17 mouse cellular contexts compared by ENCODE assay signal in genomic region chr9:110375668-110376067, GRCm38 (mm10). TPM values are rescaled to one million over a fixed set of nuclear protein-coding genes. Genes with fewer than 3 reads are reported as not detected.
A peak's percentile ranks its signal among the peaks of the same experiment; 100 is the strongest.
DNase-seq lines count a peak whose midpoint lies in the region; ATAC-seq lines count a peak whose summit lies in the region.
"Had no signal": no experiment of that assay in that cellular context is flagged by ENCODE, and none has a peak within 500 bp of the region (broad histone marks: within the 10 kb centered on the region; RNA-seq: fewer than 3 reads in every experiment).

No protein-coding gene starts in this region.

- H3K4me1 ChIP-seq in heart, embryonic 12.5 days (replicated peaks): peaks cover 10% of the 10 kb centered on the region
- H3K4me1 ChIP-seq in heart, embryonic 11.5 days (ENCODE audit: control insufficient read depth, insufficient read depth, low read length): no peaks in the 10 kb centered on the region
- H3K4me1 ChIP-seq: hindbrain, embryonic 15.5 days had no signal

- no peak overlapping the region for H3K4me3 ChIP-seq in heart, embryonic 12.5 days
- H3K4me3 ChIP-seq in heart, embryonic 11.5 days (ENCODE audit: low read depth, low read length): no peak overlapping the region
- H3K4me3 ChIP-seq: embryonic facial prominence, embryonic 10.5 days; hindbrain, embryonic 15.5 days had no signal

- peak overlapping the region; percentile 2; the same call in 1 of the 2 replicates for H3K9ac ChIP-seq in heart, embryonic 12.5 days
- no peak overlapping the region for H3K9ac ChIP-seq in heart, embryonic 11.5 days (ENCODE audit: low read depth, low read length)
- H3K9ac ChIP-seq: hindbrain, embryonic 15.5 days had no signal

- WGBS in heart, embryonic 12.5 days: 65% methylated on average over 3 of the region's 3 CpGs
- WGBS in heart, embryonic 11.5 days (ENCODE audit: insufficient replicate concordance): 79% methylated on average over 3 of the region's 3 CpGs

- no peaks in the 10 kb centered on the region for H3K9me3 ChIP-seq in heart, embryonic 12.5 days (replicated peaks)
- no peaks in the 10 kb centered on the region for H3K9me3 ChIP-seq in heart, embryonic 11.5 days (replicated peaks; ENCODE audit: control insufficient read depth, low read length)
- H3K9me3 ChIP-seq: embryonic facial prominence, embryonic 10.5 days; hindbrain, embryonic 15.5 days had no signal

- H3K36me3 ChIP-seq in heart, embryonic 12.5 days: peaks cover 67% of the 10 kb centered on the region
- peaks cover 15% of the 10 kb centered on the region; the same call in 1 of the 2 replicates for H3K36me3 ChIP-seq in heart, embryonic 11.5 days (ENCODE audit: control insufficient read depth, insufficient read depth, low read length)

- no peak overlapping the region for H3K4me2 ChIP-seq in heart, embryonic 12.5 days
- no peak overlapping the region for H3K4me2 ChIP-seq in heart, embryonic 11.5 days
- H3K4me2 ChIP-seq: hindbrain, embryonic 15.5 days had no signal

- DNase-seq in ovary, postnatal 36 days (ENCODE audit: low spot score): peak; percentile 45
- no peak for DNase-seq in ovary, postnatal 14 days (ENCODE audit: low spot score)
- peak; percentile 60 for DNase-seq in adrenal gland, postnatal 14 days
- no peak for DNase-seq in B cell, adult 2 months
- DNase-seq: cerebellum, adult 2 months; cerebellum, postnatal 10 days; gastrocnemius, postnatal 36 days; heart, adult 11 months had no signal

- no peak for ATAC-seq in heart, embryonic 12.5 days (ENCODE audit: insufficient number of reproducible peaks, low FRiP score)
- ATAC-seq in heart, embryonic 11.5 days (replicated peaks; ENCODE audit: insufficient number of reproducible peaks, low FRiP score, low TSS enrichment): no peak
- ATAC-seq: forebrain, embryonic 14.5 days; intestine, embryonic 16.5 days had no signal

- no peaks in the 10 kb centered on the region for H3K27me3 ChIP-seq in heart, embryonic 12.5 days (replicated peaks)
- no peaks in the 10 kb centered on the region for H3K27me3 ChIP-seq in heart, embryonic 11.5 days (ENCODE audit: control insufficient read depth, insufficient read depth, low read length)
- H3K27me3 ChIP-seq: hindbrain, embryonic 15.5 days had no signal

- H3K27ac ChIP-seq in heart, embryonic 12.5 days (ENCODE audit: poor library complexity, severe bottlenecking): no peak overlapping the region
- H3K27ac ChIP-seq in heart, embryonic 11.5 days (ENCODE audit: low read depth, low read length): no peak overlapping the region
- H3K27ac ChIP-seq: embryonic facial prominence, embryonic 10.5 days; hindbrain, embryonic 15.5 days had no signal

RNA-seq across cellular contexts. Expression of gene Ptpn23, which starts 32.3 kb away (rescaled TPM):
- 13.6 and 14.0 TPM in 2 replicates for polyA plus RNA-seq in heart, embryonic 12.5 days (2016; fragmentation: Nextera tagmentation; extraction: Ambion mirVana)
- 11.7 and 14.1 TPM in 2 replicates for polyA plus RNA-seq in heart, embryonic 11.5 days (2014; fragmentation: Nextera tagmentation; extraction: Ambion mirVana)
- 46.6 and 47.1 TPM in 2 replicates for total RNA-seq in adrenal gland, postnatal 14 days (2021)

RNA-seq across cellular contexts. Expression of gene Scap, which starts 42.6 kb away (rescaled TPM):
- polyA plus RNA-seq in heart, embryonic 12.5 days (2016; fragmentation: Nextera tagmentation; extraction: Ambion mirVana): 22.2 and 23.9 TPM in 2 replicates
- polyA plus RNA-seq in heart, embryonic 11.5 days (2014; fragmentation: Nextera tagmentation; extraction: Ambion mirVana): 14.4 and 16.0 TPM in 2 replicates
- 67.9 and 75.7 TPM in 2 replicates for total RNA-seq in adrenal gland, postnatal 14 days (2021)

RNA-seq across cellular contexts. Expression of gene Ngp, which starts 43.9 kb away (rescaled TPM):
- polyA plus RNA-seq in heart, embryonic 12.5 days (2016; fragmentation: Nextera tagmentation; extraction: Ambion mirVana): 0.26 and 0.65 TPM in 2 replicates
- polyA plus RNA-seq in heart, embryonic 11.5 days (2014; fragmentation: Nextera tagmentation; extraction: Ambion mirVana): 0.42 and 1.6 TPM in 2 replicates
- total RNA-seq in adrenal gland, postnatal 14 days (2021): 3.0 and 10.4 TPM in 2 replicates
- total RNA-seq: ES-E14; gastrocnemius, adult 8-10 months; gastrocnemius, postnatal 36 days; heart, postnatal 25 days had no signal
- polyA plus RNA-seq: embryonic facial prominence, embryonic 10.5 days had no signal

Comparison
In these comparisons a context has a peak if more than half of its experiments do, and no peak if none do; other contexts are left out.
1. DNase-seq: peak in ovary, postnatal 36 days (single experiment) and adrenal gland, postnatal 14 days (single experiment); none in ovary, postnatal 14 days (single experiment) and B cell, adult 2 months (0 of 2).